Mouse (Mus musculus) ES-Bruce4 (cell line): ENCODE results near the gene Spata21.

ENCODE experiments used
- CTCF ChIP-seq: IDR thresholded peaks from one replicate; pipeline ENCODE4 v1.8.1; 2011; ENCODE audit warnings: low read depth, low read length
- EP300 ChIP-seq: IDR thresholded peaks from 2 replicates; pipeline ENCODE4 v1.6.1; 2011; ENCODE audit warnings: low read depth, low read length; ENCODE audit not compliant: insufficient read depth
- POLR2A ChIP-seq: IDR thresholded peaks from one replicate; pipeline ENCODE4 v1.8.1; 2011; ENCODE audit warnings: low read length; ENCODE audit not compliant: insufficient read depth

- no peak for TF ChIP-seq CTCF
- no peak for TF ChIP-seq POLR2A
- TF ChIP-seq EP300, result no peak
Observed at GRCm38 (mm10) chr4:141133227-141133626, 45.1 kb downstream of the Spata21 start.
